Mouse (Mus musculus): ENCODE measurements at regions not wholly inside any gene's neighbourhood (a gene's known extent, or its start where the extent isn't known, plus 50 kb on each side); places are given as distances from the start of the nearest gene placed in this dataset.
A peak's percentile ranks its signal among the peaks of the same experiment; 100 is the strongest.

DNA sequence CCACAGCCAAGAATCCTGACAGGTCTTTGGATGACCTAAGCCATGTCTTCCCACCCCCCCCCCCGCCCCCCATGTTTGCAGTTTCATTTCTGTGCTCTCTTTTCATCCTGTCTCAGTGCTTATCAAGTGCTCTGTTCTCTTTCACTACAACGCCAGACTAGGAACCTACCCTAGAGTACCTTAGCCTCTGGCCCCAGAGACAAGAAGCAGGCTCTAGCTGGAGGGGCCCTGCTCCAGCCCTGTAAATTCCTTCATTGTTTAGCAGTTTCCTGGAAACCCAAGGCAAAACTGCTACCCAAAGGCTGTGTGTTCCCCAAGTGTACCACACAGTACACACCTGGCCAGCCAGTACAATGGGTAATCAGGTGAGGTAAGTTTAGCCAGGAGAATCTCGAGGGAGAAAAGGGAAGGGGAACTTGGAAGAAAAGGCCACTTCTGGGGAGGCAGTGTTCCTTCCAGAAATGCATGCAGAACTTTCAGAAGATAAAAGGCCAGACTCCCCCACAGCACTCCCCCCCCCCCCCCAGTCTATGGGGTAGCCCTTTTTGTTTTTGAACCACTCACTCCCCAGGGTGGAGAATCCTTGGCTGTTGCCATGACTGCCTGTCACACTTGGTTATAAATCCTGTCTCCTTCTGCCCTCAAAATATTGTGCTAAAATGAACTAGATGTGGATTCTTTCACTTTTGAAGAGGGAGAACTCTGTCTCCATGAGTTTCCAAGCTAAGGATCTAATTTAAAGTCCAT lies 419.1 kb downstream of the Efnb2 start:
- H3K27ac ChIP-seq: peak overlapping the region; percentile 8; the same call in 1 of the 2 replicates
- 16% methylated on average over 3 of the region's 3 CpGs for WGBS

GRCm38 (mm10) chr8:8241051-8241688 lies 419.9 kb downstream of the Efnb2 start:
- Histone ChIP-seq H3K4me1 (replicated peaks) (peaks cover 19% of the 10 kb centered on the region), H3K36me3 (no peaks in the 10 kb centered on the region), H3K4me2 (no peak overlapping the region), H3K27ac (no peak overlapping the region), H3K4me3 (no peak overlapping the region), H3K9ac (no peak overlapping the region), H3K27me3 (no peaks in the 10 kb centered on the region), H3K9me3 (no peaks in the 10 kb centered on the region)
- 63% methylated on average over 9 of the region's 9 CpGs for WGBS
- ATAC-seq (ENCODE audit: low FRiP score): no peak

More for the DNA sequence above, 419.1 kb downstream of the Efnb2 start:
- no peak overlapping the region for H3K9ac ChIP-seq
- no peaks in the 10 kb centered on the region for H3K9me3 ChIP-seq
- H3K4me1 ChIP-seq (replicated peaks): peaks cover 19% of the 10 kb centered on the region
- no peaks in the 10 kb centered on the region for H3K36me3 ChIP-seq
- no peaks in the 10 kb centered on the region for H3K27me3 ChIP-seq
- ATAC-seq (ENCODE audit: low FRiP score): no peak
- H3K4me2 ChIP-seq: no peak overlapping the region
- no peak overlapping the region for H3K4me3 ChIP-seq

GRCm38 (mm10) chr8:8239489-8239888 lies 421.6 kb downstream of the Efnb2 start:
- H3K4me3 ChIP-seq: no peak overlapping the region
- H3K36me3 ChIP-seq: no peaks in the 10 kb centered on the region
- no peak overlapping the region for H3K27ac ChIP-seq
- WGBS: 57% methylated on average over 12 of the region's 12 CpGs
- H3K4me2 ChIP-seq: 0 out of 2 replicates have a peak overlapping the region, but pooled peaks have one; percentile 0
- no peaks in the 10 kb centered on the region for H3K9me3 ChIP-seq
- ATAC-seq (ENCODE audit: low FRiP score): no peak
- peaks cover 19% of the 10 kb centered on the region for H3K4me1 ChIP-seq (replicated peaks)
- no peak overlapping the region for H3K9ac ChIP-seq
- no peaks in the 10 kb centered on the region for H3K27me3 ChIP-seq

DNA sequence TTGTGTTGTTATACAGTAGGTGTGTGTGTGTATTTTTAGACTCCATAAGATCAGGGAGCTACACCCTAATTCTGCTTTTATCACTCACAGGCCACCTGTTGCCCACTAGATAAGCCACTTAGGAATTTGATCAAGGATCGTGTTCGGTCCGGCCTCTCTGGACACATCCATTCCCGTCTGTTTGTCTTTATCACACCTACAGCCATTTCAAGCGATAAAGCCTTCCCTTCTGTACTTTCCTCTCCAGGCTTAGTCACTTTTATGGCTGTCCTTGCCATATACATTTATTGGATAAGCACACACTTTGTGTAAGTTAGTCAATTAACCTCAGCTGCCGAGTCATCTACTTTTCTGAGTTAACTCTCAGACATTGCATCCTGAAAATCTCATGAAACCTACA lies 423.0 kb downstream of the Efnb2 start:
- no peaks in the 10 kb centered on the region for H3K9me3 ChIP-seq
- no peak overlapping the region for H3K9ac ChIP-seq
- H3K36me3 ChIP-seq: no peaks in the 10 kb centered on the region
- H3K4me3 ChIP-seq: no peak overlapping the region
- H3K27me3 ChIP-seq: no peaks in the 10 kb centered on the region
- H3K4me1 ChIP-seq (replicated peaks): peaks cover 18% of the 10 kb centered on the region
- H3K4me2 ChIP-seq: no peak overlapping the region
- no peak for ATAC-seq (ENCODE audit: low FRiP score)
- no peak overlapping the region for H3K27ac ChIP-seq
- 94% methylated on average over 6 of the region's 6 CpGs for WGBS

- Histone ChIP-seq H3K36me3 (no peaks in the 10 kb centered on the region), H3K27me3 (no peaks in the 10 kb centered on the region), H3K27ac (no peak overlapping the region), H3K4me1 (replicated peaks) (peaks cover 17% of the 10 kb centered on the region), H3K9me3 (no peaks in the 10 kb centered on the region), H3K4me3 (no peak overlapping the region), H3K9ac (no peak overlapping the region), H3K4me2 (no peak overlapping the region)
- no peak for ATAC-seq (ENCODE audit: low FRiP score)
- WGBS: 91% methylated on average over 3 of the region's 3 CpGs
Measured at GRCm38 (mm10) chr8:8233616-8234015, 427.4 kb downstream of the Efnb2 start.

- no peaks in the 10 kb centered on the region for H3K27me3 ChIP-seq
- WGBS: 93% methylated on average over 4 of the region's 4 CpGs
- H3K4me3 ChIP-seq: no peak overlapping the region
- H3K9me3 ChIP-seq: no peaks in the 10 kb centered on the region
- ATAC-seq (ENCODE audit: low FRiP score): no peak
- no peak overlapping the region for H3K27ac ChIP-seq
- H3K4me1 ChIP-seq (replicated peaks): peaks cover 17% of the 10 kb centered on the region
- no peaks in the 10 kb centered on the region for H3K36me3 ChIP-seq
- no peak overlapping the region for H3K9ac ChIP-seq
- H3K4me2 ChIP-seq: no peak overlapping the region
Measured at GRCm38 (mm10) chr8:8233156-8233555, 427.9 kb downstream of the Efnb2 start.

GRCm38 (mm10) chr8:8231996-8232632 lies 428.9 kb downstream of the Efnb2 start:
- peak overlapping the region; percentile 24; the same call in 1 of the 2 replicates for H3K27ac ChIP-seq
- ATAC-seq (ENCODE audit: low FRiP score): 0 out of 2 replicates have a peak, but pooled peaks have one; percentile 40
- no peaks in the 10 kb centered on the region for H3K9me3 ChIP-seq

DNA sequence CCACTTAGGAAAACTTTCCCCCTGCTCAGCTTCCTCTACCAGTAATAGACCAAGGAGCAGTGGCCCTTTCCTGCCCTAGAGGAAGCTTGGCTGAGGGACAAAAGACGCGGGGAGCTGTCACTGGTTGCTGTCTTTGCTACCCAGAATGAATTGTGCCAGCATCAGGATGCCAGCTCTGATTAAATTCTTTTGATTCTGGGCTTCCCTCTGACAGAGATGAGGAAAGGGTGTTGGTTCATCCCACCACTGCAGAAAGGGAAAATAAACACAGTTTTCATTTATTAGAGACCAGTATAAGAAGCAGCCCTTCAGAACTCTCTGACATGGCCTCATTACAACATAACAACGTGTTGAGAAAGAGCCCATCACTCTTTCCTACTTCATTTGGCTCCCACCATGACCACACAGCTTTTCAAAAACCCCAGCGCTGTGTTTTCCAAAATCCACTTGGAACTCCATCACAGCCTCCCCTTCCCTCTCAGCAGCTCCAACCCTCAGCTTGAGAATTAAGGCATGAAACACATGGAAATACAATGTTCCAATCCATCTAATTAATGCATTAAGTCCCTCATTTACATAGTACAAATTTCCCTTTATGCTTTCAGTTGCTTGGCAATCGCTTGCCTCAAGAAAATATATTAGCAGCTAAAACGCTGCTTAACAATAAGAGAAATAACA lies 429.6 kb downstream of the Efnb2 start:
- Histone ChIP-seq H3K9me3 (no peaks in the 10 kb centered on the region), H3K36me3 (no peaks in the 10 kb centered on the region), H3K4me2 (no peak overlapping the region), H3K4me3 (no peak overlapping the region), H3K27me3 (no peaks in the 10 kb centered on the region), H3K4me1 (replicated peaks) (peaks cover 17% of the 10 kb centered on the region), H3K27ac (0 out of 2 replicates have a peak overlapping the region, but pooled peaks have one; percentile 24), H3K9ac (no peak overlapping the region)
- peak; percentile 67 for ATAC-seq (ENCODE audit: low FRiP score)
- WGBS: 37% methylated on average over 6 of the region's 6 CpGs

More at GRCm38 (mm10) chr8:8231996-8232632, 428.9 kb downstream of the Efnb2 start:
- Histone ChIP-seq H3K9ac (no peak overlapping the region), H3K4me3 (no peak overlapping the region), H3K36me3 (no peaks in the 10 kb centered on the region), H3K27me3 (no peaks in the 10 kb centered on the region), H3K4me2 (peak overlapping the region; percentile 18; the same call in 1 of the 2 replicates), H3K4me1 (replicated peaks) (peaks cover 17% of the 10 kb centered on the region)
- 57% methylated on average over 13 of the region's 13 CpGs for WGBS

DNA sequence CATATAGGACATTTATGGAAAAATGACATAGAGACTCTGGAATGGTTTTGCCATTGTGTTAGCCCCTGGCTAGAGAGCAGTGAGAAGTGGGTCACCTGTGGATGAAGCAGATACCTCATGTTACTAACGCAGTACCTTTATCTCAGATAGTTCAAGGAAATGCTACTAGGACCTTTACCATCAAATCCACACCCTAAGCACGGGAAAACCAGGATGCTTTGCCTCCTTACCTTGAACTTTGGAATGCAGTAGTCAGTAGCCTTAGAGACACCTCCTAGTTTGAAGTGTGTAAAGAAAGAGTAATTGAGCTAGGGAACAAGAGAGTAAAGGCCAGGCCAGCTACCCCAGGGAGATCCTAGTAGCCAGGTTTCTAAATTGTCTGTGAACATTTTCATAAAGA lies 435.0 kb downstream of the Efnb2 start:
- H3K36me3 ChIP-seq: no peaks in the 10 kb centered on the region
- H3K9ac ChIP-seq: no peak overlapping the region
- WGBS: 79% methylated on average over 2 of the region's 2 CpGs
- no peak overlapping the region for H3K4me2 ChIP-seq
- H3K27me3 ChIP-seq: no peaks in the 10 kb centered on the region
- ATAC-seq (ENCODE audit: low FRiP score): no peak
- H3K27ac ChIP-seq: no peak overlapping the region
- no peaks in the 10 kb centered on the region for H3K9me3 ChIP-seq
- H3K4me3 ChIP-seq: no peak overlapping the region
- H3K4me1 ChIP-seq (replicated peaks): peaks cover 4% of the 10 kb centered on the region

GRCm38 (mm10) chr8:8225175-8225830 lies 435.7 kb downstream of the Efnb2 start:
- no peak overlapping the region for H3K9ac ChIP-seq
- 57% methylated on average over 2 of the region's 2 CpGs for WGBS
- no peak for ATAC-seq (ENCODE audit: low FRiP score)

GRCm38 (mm10) chr8:8220395-8221031 lies 440.5 kb downstream of the Efnb2 start:
- WGBS: 33% methylated on average over 14 of the region's 14 CpGs
- H3K27me3 ChIP-seq: no peaks in the 10 kb centered on the region
- H3K27ac ChIP-seq: no peak overlapping the region
- H3K9ac ChIP-seq: no peak overlapping the region
- H3K4me1 ChIP-seq (replicated peaks): peaks cover 11% of the 10 kb centered on the region
- H3K36me3 ChIP-seq: no peaks in the 10 kb centered on the region
- no peak overlapping the region for H3K4me3 ChIP-seq
- ATAC-seq (ENCODE audit: low FRiP score): peak; percentile 49; the same call in 1 of the 2 replicates
- H3K4me2 ChIP-seq: peak overlapping the region; percentile 30; the same call in 1 of the 2 replicates
- no peaks in the 10 kb centered on the region for H3K9me3 ChIP-seq

More at GRCm38 (mm10) chr8:8225175-8225830, 435.7 kb downstream of the Efnb2 start:
- H3K36me3 ChIP-seq: no peaks in the 10 kb centered on the region
- no peak overlapping the region for H3K4me2 ChIP-seq
- no peak overlapping the region for H3K27ac ChIP-seq
- no peak overlapping the region for H3K4me3 ChIP-seq
- no peaks in the 10 kb centered on the region for H3K9me3 ChIP-seq
- H3K4me1 ChIP-seq (replicated peaks): peaks cover 3% of the 10 kb centered on the region
- H3K27me3 ChIP-seq: no peaks in the 10 kb centered on the region
